Mouse (Mus musculus): ENCODE results near the gene Oprm1. TPM values are rescaled to one million over a fixed set of nuclear protein-coding genes. Genes with fewer than 3 reads are reported as not detected.

Oprm1 gene
- polyA plus RNA-seq (2015; fragmentation: Nextera tagmentation; extraction: Ambion mirVana) = 0.14 TPM in 1 of 2 replicates, not detected in the other

DNA sequence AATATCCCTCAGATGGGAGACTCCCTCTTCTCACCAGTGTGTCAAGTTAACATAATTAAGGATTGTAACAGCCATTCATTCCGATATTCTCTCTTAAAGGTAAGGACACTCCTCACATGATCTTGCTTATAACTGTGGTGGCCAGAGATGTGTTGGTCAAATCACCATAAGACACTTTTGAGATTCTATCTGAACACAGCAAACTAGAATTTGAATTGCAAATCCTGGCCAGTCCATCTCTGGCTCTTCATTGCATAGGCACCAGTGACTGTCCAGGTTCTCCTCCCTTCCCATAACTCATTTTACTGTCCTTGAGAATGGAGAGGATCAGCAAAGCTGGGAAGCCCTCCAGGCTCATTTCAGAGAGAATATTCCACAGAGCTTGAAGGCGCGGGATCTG is at the start of gene Oprm1:
Gene Oprm1 (plus strand): TSS at position 301 of the 400 bp plus-strand sequence.

DNA sequence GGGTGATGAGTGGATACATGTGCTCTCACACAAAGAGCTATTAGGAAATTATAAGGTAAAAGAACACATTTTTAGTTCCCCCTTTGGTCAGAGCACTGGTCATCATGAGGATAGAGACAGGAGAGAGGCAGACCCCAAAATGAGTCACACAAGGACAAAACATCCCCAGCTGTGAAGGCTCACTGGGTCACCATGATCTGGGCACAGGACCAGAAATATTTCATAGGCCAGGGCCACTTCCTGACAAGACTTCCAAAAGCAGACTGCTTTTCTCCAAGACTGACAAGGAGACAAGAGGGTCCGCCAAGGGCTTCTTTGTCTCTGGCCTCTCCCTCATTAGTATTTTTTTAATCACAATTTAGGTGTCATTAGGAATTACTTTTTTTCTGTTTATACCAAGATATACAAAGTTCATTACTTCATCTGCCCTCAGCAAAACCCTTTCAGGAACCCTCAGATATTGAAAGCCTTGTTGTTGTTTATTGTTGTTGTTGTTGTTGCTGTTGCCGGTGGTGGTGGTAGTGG is 3.0 kb downstream of the Oprm1 start, which contains the start of gene Gm10945:
Gene Gm10945 (minus strand): TSS at position 475 of the 525 bp plus-strand sequence.

GRCm38 (mm10) chr10:7052315-7053017 is 294.2 kb downstream of the Oprm1 start, which contains the start of gene Ipcef1:
TSS of gene Ipcef1 (minus strand) at chr10:7052478.

Other genes starting within 250 kb of the Oprm1 start
- gene Gm10945, start 3.3 kb downstream of the Oprm1 start, polyA plus RNA-seq (2015; fragmentation: Nextera tagmentation; extraction: Ambion mirVana) = not detected in 2 replicates

All from adrenal gland, postnatal 0 days (tissue).